22 mouse cellular contexts compared by ENCODE assay signal in genomic region chr7:38059096-38059495, GRCm38 (mm10). TPM values are rescaled to one million over a fixed set of nuclear protein-coding genes. Genes with fewer than 3 reads are reported as not detected.
A peak's percentile ranks its signal among the peaks of the same experiment; 100 is the strongest.
DNase-seq lines count a peak whose midpoint lies in the region; TF ChIP-seq lines count a peak whose summit lies in the region.
"Had no signal": no experiment of that assay in that cellular context is flagged by ENCODE, and none has a peak within 500 bp of the region (broad histone marks: within the 10 kb centered on the region; RNA-seq: fewer than 3 reads in every experiment).

No protein-coding gene starts in this region.

- TF ChIP-seq POLR2A in cerebellum, adult 2 months (IDR thresholded peaks at IDR 0.05; ENCODE audit: borderline replicate concordance, insufficient read depth, low read length): no peak

- H3K4me3 ChIP-seq in cerebellum, adult 2 months (replicated peaks; ENCODE audit: insufficient read depth, low read depth, low read length): no peak overlapping the region
- H3K4me3 ChIP-seq: embryonic facial prominence, embryonic 12.5 days; forebrain, embryonic 15.5 days; kidney, embryonic 15.5 days; left cerebral cortex, adult 2 months; midbrain, embryonic 12.5 days; myocyte had no signal

- DNase-seq in cerebellum, adult 2 months: peak; percentile 26 to 52
- DNase-seq in cerebellum, adult 9-11 months: no peak
- DNase-seq in heart, adult 11 months: peak; percentile 89
- no peak for DNase-seq in heart, postnatal 4 days
- DNase-seq in retina, adult 2 months (ENCODE audit: low read depth, low spot score): peak; percentile 73
- no peak for DNase-seq in retina, embryonic 14.5 days (ENCODE audit: low spot score)
- DNase-seq in spleen, adult 12 weeks (ENCODE audit: low spot score): no peak
- DNase-seq: adrenal gland, postnatal 10 days; cerebellum, adult 11 months; kidney, postnatal 4 days; layer of hippocampus, adult 9-11 months; left cerebral cortex, postnatal 4 days; liver; right cerebral cortex, postnatal 4 days; thymus, postnatal 14 days had no signal

- TF ChIP-seq CTCF in cerebellum, adult 2 months (IDR thresholded peaks at IDR 0.05; ENCODE audit: borderline replicate concordance, insufficient read depth, low read depth, low read length): no peak

- 12% methylated on average over 7 of the region's 7 CpGs for WGBS in cerebellum, adult 2 months

- no peaks in the 10 kb centered on the region for H3K27me3 ChIP-seq in cerebellum, adult 2 months (ENCODE audit: control insufficient read depth, insufficient read depth, low read length)
- H3K27me3 ChIP-seq: embryonic facial prominence, embryonic 12.5 days; forebrain, embryonic 15.5 days; kidney, embryonic 15.5 days had no signal

- peaks cover 3% of the 10 kb centered on the region for H3K4me1 ChIP-seq in cerebellum, adult 2 months (ENCODE audit: control insufficient read depth, insufficient read depth, low read length)

- H3K27ac ChIP-seq in cerebellum, adult 2 months (ENCODE audit: insufficient read depth, low read length): 0 out of 2 replicates have a peak overlapping the region, but pooled peaks have one; percentile 24
- H3K27ac ChIP-seq: embryonic facial prominence, embryonic 12.5 days; forebrain, embryonic 15.5 days; hindbrain, postnatal 0 days; kidney, embryonic 15.5 days; left cerebral cortex, adult 2 months; midbrain, embryonic 12.5 days had no signal

RNA-seq across cellular contexts. Expression of gene Uri1, which starts 35.7 kb away (rescaled TPM):
- polyA plus RNA-seq in cerebellum, adult 2 months (2012; rRNA removed): 30.3 and 31.4 TPM in 2 replicates
- total RNA-seq in heart, postnatal 4 days (2021): 10 to 100 TPM; 35.7 to 37.7 TPM

RNA-seq across cellular contexts. Expression of gene Ccne1, which starts 48.2 kb away (rescaled TPM):
- 19.6 and 20.3 TPM in 2 replicates for polyA plus RNA-seq in cerebellum, adult 2 months (2012; rRNA removed)
- total RNA-seq in heart, postnatal 4 days (2021): 10 to 100 TPM; 15.9 to 16.7 TPM

Comparison
In these comparisons a context has a peak if more than half of its experiments do, and no peak if none do; other contexts are left out.
1. DNase-seq: peak in cerebellum, adult 2 months (2 of 2), heart, adult 11 months (single experiment) and retina, adult 2 months (single experiment); none in cerebellum, adult 9-11 months (single experiment), heart, postnatal 4 days (single experiment), retina, embryonic 14.5 days (single experiment) and spleen, adult 12 weeks (single experiment).